Mouse (Mus musculus): ENCODE data around the gene R3hdml. TPM values are rescaled to one million over a fixed set of nuclear protein-coding genes. Genes with fewer than 3 reads are reported as not detected.

The R3hdml gene
- polyA plus RNA-seq, 1 experiment, result 0.35 TPM

- no peak for DNase-seq
- TF ChIP-seq POLR2A (IDR thresholded peaks at IDR 0.05; ENCODE audit: control insufficient read depth, extremely low read depth, insufficient read depth, low read length, poor library complexity) (no peak), CTCF (IDR thresholded peaks at IDR 0.05; ENCODE audit: borderline replicate concordance, control insufficient read depth, extremely low read depth, insufficient read depth, low read length, poor library complexity) (no peak)
Observed at GRCm38 (mm10) chr2:163541568-163542182, 49.6 kb downstream of the R3hdml start.

GRCm38 (mm10) chr2:163542674-163543073 lies 50.6 kb downstream of the R3hdml start:
- WGBS, result 95% methylated on average over 10 of the region's 10 CpGs

More at GRCm38 (mm10) chr2:163541568-163542182, 49.6 kb downstream of the R3hdml start:
- WGBS, result 89% methylated on average over 10 of the region's 10 CpGs
- no peaks in the 10 kb centered on the region for H3K27me3 ChIP-seq (ENCODE audit: control insufficient read depth, insufficient read depth, low read length)
- no peak overlapping the region for H3K27ac ChIP-seq (ENCODE audit: control insufficient read depth, insufficient read depth, low read length)
- H3K36me3 ChIP-seq (ENCODE audit: control insufficient read depth, insufficient read depth, low read length), result no peaks in the 10 kb centered on the region
- no peak overlapping the region for H3K4me3 ChIP-seq (ENCODE audit: control insufficient read depth, insufficient read depth, low read length)
- H3K4me1 ChIP-seq (replicated peaks; ENCODE audit: control insufficient read depth, insufficient read depth, low read length), result no peaks in the 10 kb centered on the region

GRCm38 (mm10) chr2:163546623-163547318 lies 54.7 kb downstream of the R3hdml start:
- WGBS, result 92% methylated on average over 14 of the region's 14 CpGs
- TF ChIP-seq CTCF (IDR thresholded peaks at IDR 0.05; ENCODE audit: borderline replicate concordance, control insufficient read depth, extremely low read depth, insufficient read depth, low read length, poor library complexity) (no peak), POLR2A (IDR thresholded peaks at IDR 0.05; ENCODE audit: control insufficient read depth, extremely low read depth, insufficient read depth, low read length, poor library complexity) (no peak)
- Histone ChIP-seq H3K4me3 (ENCODE audit: control insufficient read depth, insufficient read depth, low read length) (no peak overlapping the region), H3K27ac (ENCODE audit: control insufficient read depth, insufficient read depth, low read length) (no peak overlapping the region), H3K27me3 (ENCODE audit: control insufficient read depth, insufficient read depth, low read length) (no peaks in the 10 kb centered on the region), H3K36me3 (ENCODE audit: control insufficient read depth, insufficient read depth, low read length) (no peaks in the 10 kb centered on the region), H3K4me1 (replicated peaks; ENCODE audit: control insufficient read depth, insufficient read depth, low read length) (0 out of 2 replicates have a peak, but pooled peaks cover 4% of the 10 kb centered on the region)
- no peak for DNase-seq

More at GRCm38 (mm10) chr2:163542674-163543073, 50.6 kb downstream of the R3hdml start:
- DNase-seq, result no peak
- H3K4me1 ChIP-seq (replicated peaks; ENCODE audit: control insufficient read depth, insufficient read depth, low read length), result no peaks in the 10 kb centered on the region
- H3K4me3 ChIP-seq (ENCODE audit: control insufficient read depth, insufficient read depth, low read length), result no peak overlapping the region
- TF ChIP-seq POLR2A (IDR thresholded peaks at IDR 0.05; ENCODE audit: control insufficient read depth, extremely low read depth, insufficient read depth, low read length, poor library complexity) (no peak), CTCF (IDR thresholded peaks at IDR 0.05; ENCODE audit: borderline replicate concordance, control insufficient read depth, extremely low read depth, insufficient read depth, low read length, poor library complexity) (no peak)
- no peaks in the 10 kb centered on the region for H3K27me3 ChIP-seq (ENCODE audit: control insufficient read depth, insufficient read depth, low read length)
- H3K27ac ChIP-seq (ENCODE audit: control insufficient read depth, insufficient read depth, low read length), result no peak overlapping the region
- no peaks in the 10 kb centered on the region for H3K36me3 ChIP-seq (ENCODE audit: control insufficient read depth, insufficient read depth, low read length)

GRCm38 (mm10) chr2:163548822-163549221 lies 56.7 kb downstream of the R3hdml start:
- TF ChIP-seq CTCF (IDR thresholded peaks at IDR 0.05; ENCODE audit: borderline replicate concordance, control insufficient read depth, extremely low read depth, insufficient read depth, low read length, poor library complexity), result no peak
- no peak for TF ChIP-seq POLR2A (IDR thresholded peaks at IDR 0.05; ENCODE audit: control insufficient read depth, extremely low read depth, insufficient read depth, low read length, poor library complexity)
- WGBS, result 83% methylated on average over 6 of the region's 6 CpGs
- no peak for DNase-seq
- peaks cover 6% of the 10 kb centered on the region for H3K4me1 ChIP-seq (replicated peaks; ENCODE audit: control insufficient read depth, insufficient read depth, low read length)
- no peak overlapping the region for H3K4me3 ChIP-seq (ENCODE audit: control insufficient read depth, insufficient read depth, low read length)
- no peak overlapping the region for H3K27ac ChIP-seq (ENCODE audit: control insufficient read depth, insufficient read depth, low read length)
- no peaks in the 10 kb centered on the region for H3K36me3 ChIP-seq (ENCODE audit: control insufficient read depth, insufficient read depth, low read length)
- no peaks in the 10 kb centered on the region for H3K27me3 ChIP-seq (ENCODE audit: control insufficient read depth, insufficient read depth, low read length)

- no peak for DNase-seq
- Histone ChIP-seq H3K4me1 (replicated peaks; ENCODE audit: control insufficient read depth, insufficient read depth, low read length) (peaks cover 6% of the 10 kb centered on the region), H3K36me3 (ENCODE audit: control insufficient read depth, insufficient read depth, low read length) (no peaks in the 10 kb centered on the region), H3K4me3 (ENCODE audit: control insufficient read depth, insufficient read depth, low read length) (no peak overlapping the region), H3K27ac (ENCODE audit: control insufficient read depth, insufficient read depth, low read length) (no peak overlapping the region), H3K27me3 (ENCODE audit: control insufficient read depth, insufficient read depth, low read length) (no peaks in the 10 kb centered on the region)
- TF ChIP-seq POLR2A (IDR thresholded peaks at IDR 0.05; ENCODE audit: control insufficient read depth, extremely low read depth, insufficient read depth, low read length, poor library complexity) (no peak), CTCF (IDR thresholded peaks at IDR 0.05; ENCODE audit: borderline replicate concordance, control insufficient read depth, extremely low read depth, insufficient read depth, low read length, poor library complexity) (no peak)
- WGBS, result 92% methylated on average over 6 of the region's 6 CpGs
Observed at GRCm38 (mm10) chr2:163549786-163550185, 57.7 kb downstream of the R3hdml start.

Other genes with a start within 250 kb of the R3hdml start
- gene Jph2, start 94.3 kb upstream of the R3hdml start, polyA plus RNA-seq (2012; rRNA removed), result 3.3 and 14.7 TPM in 2 replicates
- 18.5 and 19.3 TPM in 2 replicates for gene Oser1, start 67.6 kb upstream of the R3hdml start, polyA plus RNA-seq (2012; rRNA removed)
- 1.7 and 3.1 TPM in 2 replicates for gene Gdap1l1, start 53.8 kb upstream of the R3hdml start, polyA plus RNA-seq (2012; rRNA removed)
- 12.1 and 15.4 TPM in 2 replicates for gene Fitm2, start 19.7 kb upstream of the R3hdml start, polyA plus RNA-seq (2012; rRNA removed)
- gene Hnf4a, start 14.5 kb downstream of the R3hdml start, polyA plus RNA-seq (2012; rRNA removed), result 0.44 and 0.89 TPM in 2 replicates
- gene Ttpal, start 110.0 kb downstream of the R3hdml start, polyA plus RNA-seq (2012; rRNA removed), result 63.2 and 72.5 TPM in 2 replicates
- gene Serinc3, start 152.8 kb downstream of the R3hdml start, polyA plus RNA-seq (2012; rRNA removed), result 279 and 281 TPM in 2 replicates
- 56.7 and 64.7 TPM in 2 replicates for gene Pkig, start 166.1 kb downstream of the R3hdml start, polyA plus RNA-seq (2012; rRNA removed)

All from thymus, adult 2 months (tissue).